Mouse (Mus musculus): ENCODE data around the gene Cmtm3. TPM values are rescaled to one million over a fixed set of nuclear protein-coding genes. Genes with fewer than 3 reads are reported as not detected.

Cmtm3 gene
- polyA plus RNA-seq, 1 experiment from 2014 or later, result 69.4 TPM

- H3K4me1 ChIP-seq, result peaks cover 30% of the 10 kb centered on the region
- 88% methylated on average over 8 of the region's 8 CpGs for WGBS
- H3K4me2 ChIP-seq (replicated peaks), result no peak overlapping the region
- H3K9ac ChIP-seq (replicated peaks), result no peak overlapping the region
- no peaks in the 10 kb centered on the region for H3K27me3 ChIP-seq
- H3K9me3 ChIP-seq, result no peaks in the 10 kb centered on the region
- no peak overlapping the region for H3K27ac ChIP-seq (replicated peaks)
- H3K4me3 ChIP-seq, result no peak overlapping the region
- no peaks in the 10 kb centered on the region for H3K36me3 ChIP-seq
- ATAC-seq (ENCODE audit: low FRiP score, low read depth), result no peak
Measured at GRCm38 (mm10) chr8:104390245-104390644, 51.0 kb downstream of the Cmtm3 start.

- Histone ChIP-seq H3K27ac (replicated peaks) (no peak overlapping the region), H3K9ac (replicated peaks) (no peak overlapping the region), H3K4me3 (no peak overlapping the region), H3K36me3 (no peaks in the 10 kb centered on the region), H3K4me1 (peaks cover 19% of the 10 kb centered on the region), H3K9me3 (no peaks in the 10 kb centered on the region; the same call in 1 of the 2 replicates), H3K4me2 (replicated peaks) (no peak overlapping the region), H3K27me3 (no peaks in the 10 kb centered on the region)
- no peak for ATAC-seq (ENCODE audit: low FRiP score, low read depth)
- 97% methylated on average over 7 of the region's 7 CpGs for WGBS
Measured at GRCm38 (mm10) chr8:104393139-104393538, 53.9 kb downstream of the Cmtm3 start.

- peak overlapping the region; percentile 91; the same call in 1 of the 2 replicates for H3K4me2 ChIP-seq (replicated peaks)
- no peak overlapping the region for H3K9ac ChIP-seq (replicated peaks)
- H3K9me3 ChIP-seq, result no peaks in the 10 kb centered on the region; the same call in 1 of the 2 replicates
- no peak overlapping the region for H3K27ac ChIP-seq (replicated peaks)
- 75% methylated on average over 6 of the region's 6 CpGs for WGBS
- no peaks in the 10 kb centered on the region for H3K27me3 ChIP-seq
- ATAC-seq (ENCODE audit: low FRiP score, low read depth), result no peak
- no peak overlapping the region for H3K4me3 ChIP-seq
- no peaks in the 10 kb centered on the region for H3K36me3 ChIP-seq
- peaks cover 19% of the 10 kb centered on the region for H3K4me1 ChIP-seq
Measured at GRCm38 (mm10) chr8:104393767-104394166, 54.6 kb downstream of the Cmtm3 start.

- H3K27ac ChIP-seq (replicated peaks), result peak overlapping the region; percentile 76
- H3K36me3 ChIP-seq, result no peaks in the 10 kb centered on the region
- WGBS, result under 1% methylated on average over 53 of the region's 82 CpGs
- peak overlapping the region; percentile 87 for H3K9ac ChIP-seq (replicated peaks)
- H3K27me3 ChIP-seq, result no peaks in the 10 kb centered on the region
- H3K4me1 ChIP-seq, result peaks cover 19% of the 10 kb centered on the region
- no peaks in the 10 kb centered on the region; the same call in 1 of the 2 replicates for H3K9me3 ChIP-seq
- H3K4me2 ChIP-seq (replicated peaks), result peak overlapping the region; percentile 91
- H3K4me3 ChIP-seq, result peak overlapping the region; percentile 82
- ATAC-seq (ENCODE audit: low FRiP score, low read depth), result peak; percentile 80
Measured at GRCm38 (mm10) chr8:104394801-104395702, 55.8 kb downstream of the Cmtm3 start.

- H3K27ac ChIP-seq (replicated peaks), result peak within 1 kb of the TSS; percentile 76
- no peaks in the 10 kb centered on the region for H3K27me3 ChIP-seq
- H3K9me3 ChIP-seq, result no peaks in the 10 kb centered on the region; the same call in 1 of the 2 replicates
- H3K9ac ChIP-seq (replicated peaks), result peak within 1 kb of the TSS; percentile 87
- H3K4me1 ChIP-seq, result peaks cover 19% of the 10 kb centered on the region
- H3K4me3 ChIP-seq, result peak within 1 kb of the TSS; percentile 82
- peak; percentile 80 for ATAC-seq (ENCODE audit: low FRiP score, low read depth)
- WGBS, result 4% methylated on average over 31 of the region's 54 CpGs
- peak within 1 kb of the TSS; percentile 91 for H3K4me2 ChIP-seq (replicated peaks)
- H3K36me3 ChIP-seq, result no peaks in the 10 kb centered on the region
Measured at GRCm38 (mm10) chr8:104395703-104396357, 56.6 kb downstream of the Cmtm3 start, which contains the start of gene Cmtm4. Gene Cmtm4, minus strand, starts transcription at chr8:104395807.

Other genes starting within 250 kb of the Cmtm3 start
- 14.0 and 16.5 TPM in 2 replicates for gene Cdh5, start 237.8 kb upstream of the Cmtm3 start, polyA plus RNA-seq (2016; fragmentation: Nextera tagmentation; extraction: Ambion mirVana)
- 0.80 and 1.6 TPM in 2 replicates for gene Bean1, start 169.0 kb upstream of the Cmtm3 start, polyA plus RNA-seq (2016; fragmentation: Nextera tagmentation; extraction: Ambion mirVana)
- 38.2 and 42.5 TPM in 2 replicates for gene Tk2, start 90.9 kb upstream of the Cmtm3 start, polyA plus RNA-seq (2016; fragmentation: Nextera tagmentation; extraction: Ambion mirVana)
- 35.4 and 37.7 TPM in 2 replicates for gene Cklf, start 88.5 kb upstream of the Cmtm3 start, polyA plus RNA-seq (2016; fragmentation: Nextera tagmentation; extraction: Ambion mirVana)
- gene Cmtm2a, start 46.2 kb upstream of the Cmtm3 start, polyA plus RNA-seq (2016; fragmentation: Nextera tagmentation; extraction: Ambion mirVana), result not detected in 2 replicates
- not detected in 2 replicates for gene Gm45711, start 29.3 kb upstream of the Cmtm3 start, polyA plus RNA-seq (2016; fragmentation: Nextera tagmentation; extraction: Ambion mirVana)
- not detected in 2 replicates for gene Cmtm1, start 29.3 kb upstream of the Cmtm3 start, polyA plus RNA-seq (2016; fragmentation: Nextera tagmentation; extraction: Ambion mirVana)
- not detected in 2 replicates for gene Gm11020, start 17.8 kb upstream of the Cmtm3 start, polyA plus RNA-seq (2016; fragmentation: Nextera tagmentation; extraction: Ambion mirVana)
- not detected in 2 replicates for gene Cmtm2b, start 17.2 kb upstream of the Cmtm3 start, polyA plus RNA-seq (2016; fragmentation: Nextera tagmentation; extraction: Ambion mirVana)
- gene Cmtm4, start 56.4 kb downstream of the Cmtm3 start, polyA plus RNA-seq (2016; fragmentation: Nextera tagmentation; extraction: Ambion mirVana), result 2.0 and 2.5 TPM in 2 replicates
- gene Dync1li2, start 103.6 kb downstream of the Cmtm3 start, polyA plus RNA-seq (2016; fragmentation: Nextera tagmentation; extraction: Ambion mirVana), result 132 TPM in 2 replicates
- 0.20 and 0.32 TPM in 2 replicates for gene Terb1, start 170.5 kb downstream of the Cmtm3 start, polyA plus RNA-seq (2016; fragmentation: Nextera tagmentation; extraction: Ambion mirVana)
- 118 and 130 TPM in 2 replicates for gene Nae1, start 195.2 kb downstream of the Cmtm3 start, polyA plus RNA-seq (2016; fragmentation: Nextera tagmentation; extraction: Ambion mirVana)
- 1.5 and 1.6 TPM in 2 replicates for gene Car7, start 195.3 kb downstream of the Cmtm3 start, polyA plus RNA-seq (2016; fragmentation: Nextera tagmentation; extraction: Ambion mirVana)